Mouse (Mus musculus) cerebellum, adult 9-10 months (tissue): ENCODE data around the gene Tph2.
"Not testable (repeated sequence)": the region's sequence is repeated elsewhere in the genome, so short reads cannot be mapped to it uniquely, and the experiment has no call there.

ENCODE experiments used
- DNase-seq: peaks from one replicate; pipeline ENCODE4 v3.0.0; 2022

The Tph2 gene

GRCm38 (mm10) chr10:115184697-115185096 lies at the start of gene Tph2:
Gene Tph2, minus strand, starts transcription at chr10:115185022.
- peak; percentile 81 for DNase-seq

GRCm38 (mm10) chr10:115233798-115234197 lies 49.0 kb upstream of the Tph2 start:
- no peak for DNase-seq

- DNase-seq: no peak
Observed at GRCm38 (mm10) chr10:115232513-115232912, 47.7 kb upstream of the Tph2 start.

GRCm38 (mm10) chr10:115229023-115229422 lies 44.2 kb upstream of the Tph2 start:
- no peak for DNase-seq

GRCm38 (mm10) chr10:115226586-115226985 lies 41.8 kb upstream of the Tph2 start:
- no peak for DNase-seq

GRCm38 (mm10) chr10:115223845-115224244 lies 39.0 kb upstream of the Tph2 start:
- DNase-seq: no peak

GRCm38 (mm10) chr10:115212916-115213580 lies 28.2 kb upstream of the Tph2 start:
- DNase-seq: peak; percentile 70

- no peak for DNase-seq
Observed at GRCm38 (mm10) chr10:115205825-115206224, 21.0 kb upstream of the Tph2 start.

- no peak for DNase-seq
Observed at GRCm38 (mm10) chr10:115205284-115205683, 20.5 kb upstream of the Tph2 start.

- DNase-seq: peak; percentile 47
Observed at GRCm38 (mm10) chr10:115191214-115191613, 6.4 kb upstream of the Tph2 start.

- no peak for DNase-seq
Observed at GRCm38 (mm10) chr10:115187390-115187789, 2.6 kb upstream of the Tph2 start.

- DNase-seq: no peak
Observed at GRCm38 (mm10) chr10:115181034-115181433, 3.8 kb downstream of the Tph2 start.

- DNase-seq: not testable (repeated sequence)
Observed at GRCm38 (mm10) chr10:115178019-115178418, 6.8 kb downstream of the Tph2 start.

GRCm38 (mm10) chr10:115175591-115175991 lies 9.2 kb downstream of the Tph2 start:
- peak; percentile 81 for DNase-seq

- no peak for DNase-seq
Observed at GRCm38 (mm10) chr10:115173336-115173735, 11.5 kb downstream of the Tph2 start.

- DNase-seq: no peak
Observed at GRCm38 (mm10) chr10:115171351-115171818, 13.4 kb downstream of the Tph2 start.

GRCm38 (mm10) chr10:115170496-115171350 lies 14.1 kb downstream of the Tph2 start:
- no peak for DNase-seq

GRCm38 (mm10) chr10:115169410-115169809 lies 15.4 kb downstream of the Tph2 start:
- no peak for DNase-seq

- no peak for DNase-seq
Observed at GRCm38 (mm10) chr10:115160289-115160688, 24.5 kb downstream of the Tph2 start.

GRCm38 (mm10) chr10:115147308-115147707 lies 37.5 kb downstream of the Tph2 start:
- DNase-seq: peak; percentile 54

GRCm38 (mm10) chr10:115146257-115146898 lies 38.4 kb downstream of the Tph2 start:
- no peak for DNase-seq

GRCm38 (mm10) chr10:115144542-115144941 lies 40.3 kb downstream of the Tph2 start:
- DNase-seq: no peak

- no peak for DNase-seq
Observed at GRCm38 (mm10) chr10:115143641-115144040, 41.2 kb downstream of the Tph2 start.
